Mouse (Mus musculus) liver, postnatal 0 days (tissue): ENCODE data around the gene Zfp39.

Experiments
- CTCF ChIP-seq: sonication (generic); IDR thresholded peaks from 2 replicates; pipeline ENCODE4 v1.5.1; 2016; ENCODE audit warnings: antibody characterized with exemption, low read depth
- EP300 ChIP-seq: IDR thresholded peaks from 2 replicates; pipeline ENCODE4 v1.6.1; 2016; ENCODE audit warnings: antibody characterized with exemption, low read depth, mild to moderate bottlenecking

DNA sequence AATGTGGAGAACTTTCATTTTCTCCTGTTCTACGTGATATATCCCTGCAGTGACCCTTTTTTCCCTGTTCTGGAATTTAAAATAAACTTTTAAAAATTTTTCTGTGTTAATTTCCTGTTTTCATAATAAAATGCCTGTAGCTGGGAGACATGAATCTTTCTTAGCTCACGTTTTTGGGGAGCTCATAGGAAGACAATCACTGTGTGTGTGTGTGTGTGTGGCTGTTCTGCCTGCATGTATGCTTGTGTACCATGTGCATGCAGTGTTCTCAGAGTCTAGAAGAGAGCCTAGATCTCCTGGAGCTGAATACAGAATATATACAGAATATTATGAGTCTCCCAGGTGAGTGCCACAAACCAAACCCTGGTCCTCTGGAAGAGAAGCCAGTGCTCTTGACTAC lies 23.0 kb upstream of the Zfp39 start:
- TF ChIP-seq CTCF = no peak
- no peak for TF ChIP-seq EP300
